Mouse (Mus musculus) gonadal fat pad, adult 2 months (tissue): ENCODE measurements around the gene Cdk5rap3. TPM values are rescaled to one million over a fixed set of nuclear protein-coding genes. Genes with fewer than 3 reads are reported as not detected.

Experiments
- DNase-seq: peaks from one replicate; pipeline ENCODE4 v3.0.0-alpha.2; 2012; ENCODE audit warnings: low read depth
- polyA plus RNA-seq: library from polyadenylated mRNA; depleted of rRNA; stranded (reverse); fragments of >200 nt; gene quantifications from 2 replicates; pipeline ENCODE4 v1.2.3, GENCODE M21; 2012

The Cdk5rap3 gene
- polyA plus RNA-seq, 1 experiment, result 67.1 TPM

DNA sequence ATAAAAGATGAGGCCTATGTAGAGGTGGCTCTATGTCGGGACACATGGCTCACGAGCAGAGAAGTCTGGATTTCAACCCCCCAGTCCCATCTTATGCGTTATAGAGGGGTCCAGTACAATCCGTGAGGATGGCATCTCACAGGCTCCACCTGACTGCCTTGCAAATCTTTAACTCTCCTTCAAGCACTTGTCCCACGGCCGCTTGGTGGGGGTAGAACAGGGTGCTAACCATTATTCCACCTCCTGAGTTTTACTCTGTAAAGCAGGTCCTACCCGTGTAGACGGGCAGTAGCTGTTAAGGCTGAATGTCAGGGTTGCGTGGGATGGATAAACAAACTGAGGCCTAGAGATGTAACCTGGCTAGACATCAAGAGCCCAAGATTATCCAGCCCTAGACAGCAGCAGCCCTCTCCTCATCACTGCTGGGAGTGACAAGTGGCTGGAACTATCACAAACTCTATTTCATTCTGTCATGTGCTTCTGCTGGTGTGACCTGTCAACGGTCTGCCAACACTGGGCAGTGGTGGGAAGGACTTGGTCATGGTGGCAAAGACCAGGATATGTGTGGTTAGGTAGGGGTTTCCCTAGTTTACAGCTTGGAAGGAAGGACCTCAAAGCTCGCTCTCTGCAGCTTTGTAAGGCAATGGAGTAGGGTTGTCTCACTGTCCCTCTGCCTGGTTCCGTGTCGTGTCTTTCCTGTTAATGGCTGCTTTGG lies 17.4 kb upstream of the Cdk5rap3 start:
- DNase-seq, result no peak

DNA sequence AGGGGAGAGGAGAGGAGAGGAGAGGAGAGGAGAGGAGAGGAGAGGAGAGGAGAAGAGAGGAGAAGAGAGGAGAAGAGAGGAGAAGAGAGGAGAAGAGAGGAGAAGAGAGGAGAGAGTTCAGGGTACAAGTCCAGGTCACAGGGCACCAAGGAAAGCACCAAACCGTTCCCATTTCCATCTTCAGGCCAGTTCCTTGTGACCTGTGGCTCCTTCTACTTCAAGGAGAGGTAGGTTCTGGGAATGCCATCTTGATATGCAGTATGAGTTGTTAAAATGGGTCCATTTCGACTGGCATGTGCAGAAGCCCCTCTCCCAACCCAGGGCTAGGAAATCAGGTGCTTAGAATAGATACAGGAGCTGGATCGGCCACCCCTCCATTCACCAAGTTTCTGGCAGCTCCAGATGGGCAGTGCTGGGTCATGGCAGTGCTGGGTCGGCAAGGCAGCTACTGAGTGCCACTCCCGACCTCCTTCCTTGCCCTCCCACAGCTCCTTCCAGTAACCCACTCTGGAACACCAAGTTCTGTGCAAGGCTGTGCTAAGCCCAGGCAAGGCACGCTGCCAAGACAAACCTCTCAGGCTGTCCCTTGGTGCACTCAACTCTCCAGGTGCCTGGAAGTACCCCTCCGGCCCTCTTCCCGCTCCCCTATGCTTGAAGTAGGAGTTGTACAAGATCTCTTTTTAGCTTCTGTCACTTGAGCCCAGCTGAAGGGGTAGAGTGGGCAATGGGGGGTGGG lies 15.2 kb upstream of the Cdk5rap3 start:
- no peak for DNase-seq

DNA sequence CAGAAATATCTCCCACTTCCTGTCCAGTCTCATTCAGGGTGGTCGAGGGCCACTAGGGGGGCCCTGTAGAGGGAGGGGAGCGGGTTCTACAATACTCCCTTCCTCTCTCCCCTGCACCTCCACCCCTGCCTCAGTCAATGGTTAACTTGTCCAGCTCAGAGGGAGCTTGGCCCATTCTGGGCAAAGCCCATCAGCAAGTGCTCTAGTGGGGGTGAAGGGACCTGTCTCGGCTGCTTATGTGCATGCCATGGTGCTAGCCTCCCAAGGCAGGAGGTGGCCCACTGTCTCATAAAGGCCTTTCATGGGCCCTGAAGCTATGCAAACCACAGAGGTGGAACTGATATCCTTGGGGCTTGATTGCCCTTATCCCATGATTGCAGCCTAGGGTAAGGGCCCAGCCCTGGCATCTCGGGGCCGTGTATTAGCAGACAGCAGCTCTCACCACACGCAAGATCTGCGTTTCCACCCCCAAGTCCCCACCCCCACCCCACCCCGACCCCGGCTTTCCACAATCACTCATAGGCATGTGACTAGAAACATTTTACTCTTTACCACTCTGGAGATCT lies 13.6 kb upstream of the Cdk5rap3 start:
- no peak for DNase-seq

DNA sequence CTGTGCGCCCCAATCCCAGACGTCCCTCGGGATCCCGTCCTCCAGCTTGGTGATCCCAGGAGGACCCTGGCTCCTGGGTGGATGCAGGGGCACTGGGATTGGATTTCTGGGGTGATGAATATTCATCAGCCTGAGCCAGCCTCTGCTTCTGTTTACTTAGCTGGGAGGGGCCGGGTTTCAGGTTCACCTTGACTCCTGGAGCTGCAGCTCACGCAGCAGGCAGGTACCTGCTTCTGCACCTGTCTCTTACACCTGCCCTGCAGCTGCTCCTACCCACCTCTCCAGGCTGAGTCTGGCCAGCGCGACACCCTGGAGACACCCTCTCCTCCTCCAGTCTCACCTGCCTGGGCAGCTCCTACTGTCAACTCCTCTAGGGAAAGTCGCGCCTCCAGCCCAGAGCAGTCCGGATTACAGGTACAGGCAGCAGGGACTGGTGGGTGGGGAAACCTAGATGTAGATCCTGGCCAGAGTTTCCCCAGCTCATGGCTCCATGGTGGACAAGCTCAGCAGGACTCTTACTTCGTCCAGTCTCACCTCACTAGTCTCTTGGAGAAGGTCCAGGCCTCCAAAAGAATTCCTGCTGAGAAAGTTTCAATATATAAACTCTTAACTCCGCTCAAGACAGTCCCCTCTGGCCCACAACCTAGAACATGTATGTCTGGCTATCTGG lies 12.9 kb upstream of the Cdk5rap3 start:
- no peak for DNase-seq

DNA sequence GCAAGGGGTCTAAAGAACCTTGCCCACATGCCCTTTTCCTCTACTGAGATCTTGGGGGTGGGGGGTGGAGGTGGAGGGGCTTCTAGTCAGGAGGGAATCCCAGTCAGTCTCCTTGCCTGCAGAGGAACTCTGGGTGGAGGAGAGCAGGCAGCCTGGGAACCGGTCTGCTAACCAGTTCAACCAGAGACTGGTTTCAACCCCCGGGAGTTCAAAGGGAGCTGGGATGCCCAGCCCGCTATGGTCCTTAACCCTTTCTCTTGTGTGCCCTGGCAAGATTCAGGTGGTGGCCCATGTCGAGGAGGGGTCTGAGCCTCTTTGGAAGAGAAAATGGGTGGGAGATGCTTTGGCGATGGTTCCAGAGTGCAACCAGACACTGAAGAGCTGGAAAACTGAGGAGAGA lies 12.4 kb upstream of the Cdk5rap3 start:
- DNase-seq, result no peak

DNA sequence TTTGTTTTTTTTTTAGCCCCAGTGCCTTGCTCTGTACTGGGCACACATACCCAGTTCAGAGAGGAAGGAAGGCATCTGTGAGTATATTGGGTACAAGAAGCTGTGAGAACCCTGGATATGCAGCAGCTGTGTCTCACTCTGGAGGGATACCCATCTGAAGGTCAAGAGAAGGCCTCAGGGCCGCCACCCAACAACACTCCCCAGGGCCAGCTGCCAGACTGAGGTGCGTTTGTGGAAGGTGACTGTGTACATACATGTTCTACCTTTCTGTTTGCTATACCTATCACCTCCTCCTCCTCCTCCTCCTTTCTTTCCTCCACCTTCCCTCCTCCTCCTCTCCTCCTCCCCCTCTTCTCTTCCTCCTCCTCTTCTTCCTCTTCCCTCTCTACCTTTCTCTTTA lies 11.8 kb upstream of the Cdk5rap3 start, which contains the start of gene Prr15l:
Gene Prr15l, plus strand, starts transcription at position 17 of the 400 bp plus-strand sequence.
- no peak for DNase-seq

DNA sequence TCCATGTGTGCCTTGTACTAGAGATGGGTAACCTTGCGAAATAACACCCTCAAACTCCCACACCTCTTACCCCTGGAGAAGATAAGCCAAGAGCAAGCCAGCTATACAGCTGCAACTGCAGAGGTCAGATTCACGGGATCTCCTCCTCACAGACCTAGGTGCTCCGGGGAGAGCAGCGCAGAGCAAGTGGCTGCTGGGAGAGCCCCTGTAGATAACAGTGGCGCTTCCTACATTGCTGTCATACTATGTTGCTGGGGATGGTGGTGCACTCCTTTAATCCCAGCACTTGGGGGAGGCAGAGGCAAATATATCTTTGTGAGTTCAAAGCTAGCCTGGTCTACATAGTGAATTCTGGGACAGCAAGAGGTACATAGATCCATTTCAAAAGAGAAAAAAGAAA lies 10.3 kb upstream of the Cdk5rap3 start:
- no peak for DNase-seq

DNA sequence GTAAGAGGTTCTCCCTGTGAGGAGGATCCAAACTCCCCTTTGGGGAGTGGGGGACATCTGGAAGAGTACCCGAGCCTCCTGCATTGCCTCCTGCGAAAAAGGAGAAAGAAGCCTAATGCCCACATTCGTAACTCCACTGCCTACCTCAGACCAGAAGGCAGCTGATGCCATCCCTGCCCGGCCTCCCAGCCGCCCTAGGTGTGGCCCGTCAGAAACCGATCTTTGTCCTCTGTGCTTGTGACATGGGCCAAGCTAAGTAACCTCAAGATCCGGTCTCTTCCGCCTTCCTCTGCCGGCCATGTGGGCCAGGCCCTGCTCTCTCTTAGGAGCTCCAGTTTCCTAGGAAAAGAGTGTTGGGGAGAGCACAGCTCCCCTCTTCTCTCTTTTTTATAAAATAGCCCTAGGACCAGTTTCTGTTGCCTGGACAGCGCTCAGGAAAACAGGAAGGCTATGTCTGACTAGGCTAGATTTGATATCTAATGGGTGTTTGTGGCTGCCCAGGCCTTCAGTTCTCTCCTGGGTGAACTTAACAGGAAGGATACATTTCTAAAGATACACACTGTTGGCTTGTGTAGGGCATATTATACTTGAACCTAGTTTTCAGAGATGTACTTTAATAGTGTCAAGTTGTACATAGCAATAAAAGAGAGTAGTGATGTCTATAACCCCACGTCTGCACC lies 9.3 kb upstream of the Cdk5rap3 start:
- DNase-seq, result no peak

DNA sequence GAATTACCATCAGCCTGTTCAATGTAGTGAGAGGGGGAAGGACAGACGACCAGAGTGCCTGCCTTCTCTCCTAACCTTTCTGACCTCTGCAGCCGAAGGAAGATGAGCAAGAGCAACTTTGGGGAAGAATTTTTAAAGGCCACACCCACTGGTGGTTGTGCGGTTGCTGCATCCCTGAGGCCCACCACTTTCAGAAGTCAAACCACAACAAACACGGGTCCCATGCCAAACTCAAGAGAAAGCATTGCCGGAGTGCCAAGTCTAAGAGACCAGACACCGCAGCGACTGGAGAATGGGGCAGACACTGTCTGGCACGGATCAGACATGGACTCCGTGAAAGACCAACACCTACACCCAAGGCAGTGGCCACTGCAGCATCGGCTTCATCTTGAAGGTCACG lies 8.6 kb upstream of the Cdk5rap3 start:
- no peak for DNase-seq

DNA sequence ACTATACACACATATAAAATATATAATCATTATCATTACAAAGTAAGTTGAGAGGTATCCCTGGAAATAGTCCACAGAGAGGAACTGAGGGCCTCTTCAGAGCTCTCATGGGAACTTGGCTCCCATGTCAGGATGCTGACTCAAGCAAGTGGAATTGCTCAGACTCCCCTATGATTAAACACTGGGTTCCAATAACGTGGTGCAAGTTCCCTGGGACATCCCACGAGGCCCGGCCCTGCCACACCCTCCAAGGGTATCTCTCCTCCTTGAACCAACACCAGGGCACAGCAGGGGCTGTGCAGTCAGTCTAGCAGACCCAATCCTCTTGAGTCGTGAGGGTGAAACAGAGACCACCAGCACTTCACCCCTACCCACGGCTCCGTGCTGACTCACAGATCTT lies 2.7 kb upstream of the Cdk5rap3 start:
- no peak for DNase-seq

DNA sequence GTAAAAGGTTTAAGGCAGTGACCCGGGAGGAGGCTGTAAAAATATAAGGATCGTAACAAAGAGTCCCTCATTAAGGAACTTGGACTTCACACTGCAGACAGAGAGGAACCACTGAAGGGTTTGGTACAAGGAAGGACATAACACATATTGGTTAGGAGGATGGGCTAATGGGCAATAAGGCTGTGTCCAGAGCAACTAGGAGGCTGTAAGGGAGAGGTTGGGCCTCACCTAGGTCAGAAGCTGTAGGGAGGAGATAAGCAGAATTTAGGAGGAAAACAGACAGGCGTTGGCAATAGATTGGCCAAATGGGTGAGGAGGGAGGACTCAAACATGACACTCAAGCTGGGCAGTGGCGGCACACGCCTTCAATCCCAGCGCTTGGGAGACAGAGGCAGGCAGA lies 1.1 kb upstream of the Cdk5rap3 start:
- no peak for DNase-seq

DNA sequence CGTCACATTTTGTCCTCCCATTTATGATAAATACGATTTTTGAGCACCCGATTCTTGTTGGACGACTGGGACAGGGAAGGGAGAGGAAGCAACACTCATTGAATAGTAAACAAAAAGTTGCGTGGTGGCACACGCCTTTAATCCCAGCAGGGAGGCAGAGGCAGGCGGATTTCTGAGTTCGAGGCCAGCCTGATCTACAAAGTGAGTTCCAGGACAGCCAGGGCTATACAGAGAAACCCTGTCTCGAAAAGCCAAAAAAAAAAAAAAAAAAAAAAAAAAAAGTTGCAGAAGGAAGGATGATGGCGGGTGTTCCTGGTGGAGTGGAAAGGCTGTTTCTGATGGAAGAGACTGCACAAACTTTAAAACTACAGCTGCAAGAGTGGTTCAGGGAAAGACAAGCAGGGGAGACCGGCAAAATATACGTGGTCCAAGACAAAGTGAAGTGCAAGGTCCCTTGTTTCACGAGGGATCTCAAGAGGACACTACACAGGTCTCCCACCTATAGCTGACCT lies 645 bp upstream of the Cdk5rap3 start:
- no peak for DNase-seq

DNA sequence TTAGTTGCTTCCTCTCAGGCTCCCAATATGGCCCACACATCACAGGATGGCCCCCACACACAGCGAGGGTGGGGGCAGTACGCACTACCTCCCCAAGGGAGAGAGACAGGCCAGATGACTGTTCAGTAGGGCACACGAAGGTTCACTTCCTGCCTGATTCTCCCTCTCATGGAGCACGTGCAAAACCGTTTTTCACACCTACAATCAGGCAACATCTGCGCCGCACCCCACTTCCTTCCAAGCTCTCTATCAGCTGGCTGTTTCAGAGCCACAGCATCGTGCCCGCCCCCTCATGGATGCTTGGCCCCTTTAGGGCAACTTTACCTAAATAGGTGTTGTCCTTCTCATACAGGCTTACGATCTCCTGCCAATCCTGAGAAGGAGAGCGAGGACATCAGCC lies 3.6 kb downstream of the Cdk5rap3 start:
- DNase-seq, result no peak

DNA sequence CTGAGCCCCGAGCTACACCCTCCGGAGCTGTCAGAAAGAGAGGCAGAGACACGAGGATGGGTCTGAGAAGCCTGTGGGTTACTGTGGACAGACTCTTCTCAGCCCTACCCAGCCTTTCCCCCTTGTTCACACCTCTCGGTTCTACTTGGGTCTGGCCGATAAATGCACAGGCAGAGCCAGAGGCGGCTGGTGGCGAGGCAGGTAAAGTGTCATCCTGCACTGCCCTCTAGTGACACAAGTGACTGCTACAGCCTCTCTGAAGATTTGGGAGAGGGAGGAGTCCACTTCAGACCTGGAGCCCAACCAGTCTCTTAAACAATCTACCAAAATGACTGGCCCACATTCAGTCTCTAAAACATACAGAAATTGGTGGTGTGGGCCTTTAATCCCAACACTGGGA lies 6.3 kb downstream of the Cdk5rap3 start:
- no peak for DNase-seq

DNA sequence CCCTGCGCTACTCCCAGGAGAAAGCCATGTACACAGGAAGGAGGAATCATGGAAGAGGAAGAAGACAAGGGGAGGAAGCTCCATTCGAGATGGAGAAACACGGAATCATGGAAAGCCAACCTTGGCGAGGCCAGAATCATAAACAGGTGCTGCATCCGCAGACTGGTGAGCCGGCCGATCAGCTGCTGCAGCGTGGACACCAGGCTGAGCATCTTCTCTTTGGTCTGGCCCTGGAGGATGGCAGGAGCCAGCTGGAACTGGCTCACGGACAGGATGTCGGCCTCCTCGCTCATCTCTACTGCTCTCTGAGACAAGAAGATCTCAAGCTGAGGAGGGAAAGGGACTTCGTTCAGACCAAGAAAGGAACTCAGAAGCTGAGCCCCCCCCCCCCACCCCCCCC lies 7.7 kb downstream of the Cdk5rap3 start:
- no peak for DNase-seq

DNA sequence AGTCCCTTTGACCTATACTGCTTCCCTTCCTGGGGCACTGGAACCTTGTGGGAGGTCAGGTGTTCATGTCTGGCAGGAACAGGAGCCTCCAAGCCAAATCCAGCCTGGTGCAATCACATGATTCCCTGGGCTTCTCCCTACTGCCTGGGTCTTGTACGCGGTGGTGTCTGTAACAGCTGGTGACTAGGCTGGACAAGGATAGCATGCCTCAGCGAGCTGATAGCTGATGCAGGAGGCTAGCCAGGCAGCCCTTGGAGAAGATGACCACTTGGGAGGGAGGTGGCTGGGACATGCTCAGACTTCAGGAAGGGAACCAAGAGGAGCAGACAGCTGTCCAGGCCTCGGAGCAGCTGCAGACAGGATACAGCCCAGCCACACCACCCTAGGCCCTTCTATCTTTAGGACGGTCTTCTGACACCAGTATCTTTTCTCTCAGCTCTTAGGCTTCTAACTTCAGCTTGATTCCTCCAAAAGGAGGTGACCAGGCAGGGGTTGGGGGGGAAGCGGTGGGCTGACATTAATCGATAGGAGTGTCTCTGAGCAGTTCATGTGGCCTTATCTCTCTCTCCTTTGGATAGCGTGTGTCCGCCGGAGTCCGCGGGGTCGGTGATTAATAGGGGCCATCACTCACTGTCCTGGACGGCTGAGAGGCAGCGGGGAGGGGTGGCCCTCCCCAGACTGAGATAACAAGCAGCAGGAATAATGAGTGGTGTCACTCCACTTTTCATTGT lies 9.7 kb downstream of the Cdk5rap3 start:
- no peak for DNase-seq

DNA sequence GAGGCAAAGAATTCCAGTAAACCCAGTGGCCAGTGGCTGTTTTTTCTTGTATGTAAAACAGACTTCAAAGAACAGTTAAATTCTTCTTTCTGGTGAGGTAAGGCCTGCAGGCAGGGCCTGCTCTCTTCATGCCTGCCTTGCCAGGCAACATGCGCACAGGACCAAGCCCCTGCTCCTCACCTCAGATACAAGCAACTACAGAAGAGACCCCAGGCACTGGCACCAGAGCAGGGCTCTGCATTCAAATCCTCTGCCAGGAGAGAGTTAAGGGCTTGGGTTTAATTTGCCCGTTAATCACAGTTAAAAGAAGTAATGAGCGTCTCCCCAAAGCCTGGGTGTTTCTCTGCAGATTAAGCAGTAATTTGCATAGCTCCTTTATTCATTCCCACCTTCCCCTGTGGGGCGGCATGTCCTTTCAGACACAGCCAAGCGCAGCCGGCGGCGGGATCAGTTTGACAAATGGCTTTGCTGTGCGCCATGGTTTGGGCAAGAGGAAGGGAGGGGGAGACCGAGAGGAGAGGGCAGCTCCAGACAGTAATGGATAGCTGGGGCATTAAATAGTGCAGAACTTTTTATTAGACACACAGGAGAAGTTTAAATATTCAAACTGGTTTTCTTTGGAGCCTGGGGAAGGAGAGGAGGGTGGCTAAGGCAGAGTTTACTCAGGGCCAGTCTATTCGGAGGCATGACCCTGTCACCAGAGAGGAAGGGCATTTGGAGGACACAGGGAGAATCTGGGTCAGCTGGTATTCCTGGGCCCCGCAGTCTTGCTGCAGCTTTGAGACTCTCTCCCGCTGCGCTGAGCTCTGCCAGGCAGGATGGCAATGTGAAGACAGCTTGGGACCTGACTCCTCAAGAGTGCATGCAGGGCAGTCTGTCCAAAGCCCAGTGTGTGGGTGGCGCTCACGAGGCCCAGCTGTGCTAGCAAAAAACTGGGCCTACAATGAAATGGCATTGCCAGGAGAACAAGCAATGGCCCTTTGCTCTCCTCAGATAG lies 13.4 kb downstream of the Cdk5rap3 start:
- no peak for DNase-seq

DNA sequence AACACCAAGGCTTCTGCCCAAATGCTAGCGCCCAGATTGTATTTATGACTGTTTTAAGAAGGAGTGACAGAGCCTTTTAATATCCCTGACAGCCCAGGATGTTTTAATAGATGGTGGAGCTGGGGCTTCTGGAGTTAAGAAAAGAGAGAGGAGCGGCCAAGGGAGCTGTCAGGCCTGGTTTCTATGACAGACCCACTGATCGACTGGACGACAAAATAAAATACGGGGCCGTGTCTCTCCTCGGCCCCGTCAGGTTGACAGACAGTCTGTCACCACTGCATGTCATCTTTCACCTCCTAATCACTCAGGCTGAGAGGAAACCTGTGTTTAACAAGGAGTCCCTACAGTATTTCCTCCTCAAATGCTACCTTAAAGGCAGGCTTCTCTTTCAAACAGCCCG lies 15.0 kb downstream of the Cdk5rap3 start:
- no peak for DNase-seq

DNA sequence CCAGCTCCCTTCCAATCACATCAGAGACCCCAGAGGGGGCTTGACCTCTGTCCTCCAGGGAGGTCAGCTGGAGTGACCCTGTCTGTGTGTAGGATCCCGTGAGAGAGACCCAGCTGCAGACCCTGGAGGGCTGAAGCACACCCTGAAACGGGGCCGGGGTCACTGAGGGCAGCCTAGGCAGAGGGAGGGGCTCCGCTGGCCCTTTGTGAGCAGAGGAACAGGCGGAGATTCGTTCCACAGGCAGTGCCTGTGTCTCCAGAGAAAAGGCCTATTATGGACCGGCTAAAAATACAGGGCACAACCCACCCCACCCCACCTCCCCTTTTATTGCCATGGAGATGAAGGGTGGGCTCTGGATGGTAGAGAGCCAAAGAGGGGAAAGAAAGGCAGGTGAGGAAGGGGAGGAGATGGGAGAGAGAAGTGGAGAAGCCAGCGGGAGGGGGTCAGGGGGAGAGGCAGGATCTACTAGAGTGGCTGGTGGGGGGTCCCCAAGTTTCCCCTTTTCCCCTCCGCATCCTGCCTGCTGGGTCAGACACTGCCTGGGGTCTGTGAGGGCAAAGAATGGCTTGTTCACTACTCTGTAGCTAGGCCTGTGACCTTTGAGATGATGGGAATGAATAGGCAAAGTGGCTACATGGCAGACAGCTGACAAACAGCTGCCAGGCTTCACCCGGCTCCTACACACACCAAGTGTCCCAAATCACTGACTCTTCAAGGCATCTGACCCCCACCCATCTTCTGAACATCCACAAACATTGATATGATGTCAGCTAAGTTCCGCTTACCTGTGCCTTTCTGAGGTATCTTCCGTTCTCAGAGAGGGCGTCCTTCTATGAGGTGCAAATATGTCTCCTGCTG lies 16.6 kb downstream of the Cdk5rap3 start:
- DNase-seq, result no peak
